ENCODE assay signal across 18 mouse cellular contexts in genomic region chr7:109841031-109841430, GRCm38 (mm10). TPM values are rescaled to one million over a fixed set of nuclear protein-coding genes. Genes with fewer than 3 reads are reported as not detected.
DNase-seq lines count a peak whose midpoint lies in the region; ATAC-seq and TF ChIP-seq lines count a peak whose summit lies in the region.
"Had no signal": no experiment of that assay in that cellular context is flagged by ENCODE, and none has a peak within 500 bp of the region (broad histone marks: within the 10 kb centered on the region; RNA-seq: fewer than 3 reads in every experiment).

No protein-coding gene starts in this region.

- H3K4me3 ChIP-seq in forebrain, embryonic 15.5 days, result no peak overlapping the region
- H3K4me3 ChIP-seq in forebrain, embryonic 11.5 days (ENCODE audit: low read depth, low read length), result no peak overlapping the region
- no peak overlapping the region for H3K4me3 ChIP-seq in heart, embryonic 16.5 days (ENCODE audit: low read length)
- peak overlapping the region; percentile 60 for H3K4me3 ChIP-seq in testis, adult 2 months (ENCODE audit: control insufficient read depth, low read depth, low read length)
- H3K4me3 ChIP-seq: embryonic facial prominence, embryonic 10.5 days; heart, adult 2 months had no signal

- no peak overlapping the region for H3K9ac ChIP-seq in forebrain, embryonic 15.5 days (replicated peaks)
- no peak overlapping the region for H3K9ac ChIP-seq in forebrain, embryonic 11.5 days (ENCODE audit: low read length)
- H3K9ac ChIP-seq in heart, embryonic 16.5 days (ENCODE audit: low read length), result peak overlapping the region; percentile 41; the same call in 1 of the 2 replicates
- H3K9ac ChIP-seq: forebrain, postnatal 0 days had no signal

- intact Hi-C loops in heart, postnatal 36 days (cut with DNase I), result no loop called here
- intact Hi-C loops in left cerebral cortex, postnatal 4 days (cut with DNase I), result no loop called here

- H3K4me2 ChIP-seq in forebrain, embryonic 15.5 days (replicated peaks), result no peak overlapping the region
- H3K4me2 ChIP-seq in forebrain, embryonic 11.5 days (ENCODE audit: low read depth, low read length, severe bottlenecking), result no peak overlapping the region
- no peak overlapping the region for H3K4me2 ChIP-seq in heart, embryonic 16.5 days (ENCODE audit: low read depth, low read length)

- peaks cover 22% of the 10 kb centered on the region for H3K4me1 ChIP-seq in forebrain, embryonic 15.5 days
- 0 out of 2 replicates have a peak, but pooled peaks cover 3% of the 10 kb centered on the region for H3K4me1 ChIP-seq in forebrain, embryonic 11.5 days (replicated peaks; ENCODE audit: control insufficient read depth, insufficient read depth, low read length)
- H3K4me1 ChIP-seq in heart, embryonic 16.5 days (ENCODE audit: control insufficient read depth, insufficient read depth, low read length), result peaks cover 36% of the 10 kb centered on the region
- H3K4me1 ChIP-seq in testis, adult 2 months (ENCODE audit: control insufficient read depth, insufficient read depth, low read length), result no peaks in the 10 kb centered on the region; the same call in 1 of the 2 replicates

- 42% methylated on average over 6 of the region's 6 CpGs for WGBS in forebrain, embryonic 15.5 days
- WGBS in forebrain, embryonic 11.5 days, result 66% methylated on average over 6 of the region's 6 CpGs
- 76% methylated on average over 6 of the region's 6 CpGs for WGBS in heart, embryonic 16.5 days

- no peak for TF ChIP-seq POLR2A in testis, adult 2 months (IDR thresholded peaks at IDR 0.05; ENCODE audit: control insufficient read depth, low read depth, low read length)

- no peak for TF ChIP-seq CTCF in testis, adult 2 months (IDR thresholded peaks at IDR 0.05; ENCODE audit: control insufficient read depth, insufficient read depth, insufficient replicate concordance, low read depth, low read length)

- no peaks in the 10 kb centered on the region for H3K9me3 ChIP-seq in forebrain, embryonic 15.5 days
- no peaks in the 10 kb centered on the region for H3K9me3 ChIP-seq in forebrain, embryonic 11.5 days (ENCODE audit: control insufficient read depth, low read length)
- H3K9me3 ChIP-seq in heart, embryonic 16.5 days (replicated peaks; ENCODE audit: control insufficient read depth, low read length), result no peaks in the 10 kb centered on the region
- H3K9me3 ChIP-seq: embryonic facial prominence, embryonic 10.5 days had no signal

- DNase-seq in forebrain, embryonic 11.5 days (ENCODE audit: low spot score), result no peak
- no peak for DNase-seq in heart, postnatal 36 days
- peak; percentile 56 for DNase-seq in left cerebral cortex, postnatal 4 days
- DNase-seq in left cerebral cortex, adult 18-20 months (ENCODE audit: low spot score in 2 of 2), result no peak
- no peak for DNase-seq in testis, postnatal 14 days (ENCODE audit: low spot score)
- DNase-seq: cerebellum, adult 11-12 months; cerebellum, adult 9-10 months; gastrocnemius, postnatal 14 days; kidney, adult 8-10 months had no signal

- H3K27me3 ChIP-seq in forebrain, embryonic 15.5 days, result peaks cover 7% of the 10 kb centered on the region; the same call in 1 of the 2 replicates
- peaks cover 2% of the 10 kb centered on the region; the same call in 1 of the 2 replicates for H3K27me3 ChIP-seq in forebrain, embryonic 11.5 days (ENCODE audit: control insufficient read depth, insufficient read depth, low read length)
- no peaks in the 10 kb centered on the region for H3K27me3 ChIP-seq in heart, embryonic 16.5 days (ENCODE audit: control insufficient read depth, insufficient read depth, low read length)
- no peaks in the 10 kb centered on the region for H3K27me3 ChIP-seq in testis, adult 2 months (ENCODE audit: control insufficient read depth, insufficient read depth, low read length)

- H3K36me3 ChIP-seq in forebrain, embryonic 15.5 days, result no peaks in the 10 kb centered on the region
- H3K36me3 ChIP-seq in forebrain, embryonic 11.5 days (ENCODE audit: control insufficient read depth, insufficient read depth, low read length), result no peaks in the 10 kb centered on the region
- no peaks in the 10 kb centered on the region for H3K36me3 ChIP-seq in heart, embryonic 16.5 days (ENCODE audit: control insufficient read depth, insufficient read depth)
- no peaks in the 10 kb centered on the region for H3K36me3 ChIP-seq in testis, adult 2 months (ENCODE audit: control insufficient read depth, insufficient read depth, low read length)
- H3K36me3 ChIP-seq: embryonic facial prominence, embryonic 10.5 days had no signal

- H3K27ac ChIP-seq in forebrain, embryonic 15.5 days (replicated peaks), result peak overlapping the region; percentile 54; the same call in 1 of the 2 replicates
- no peak overlapping the region for H3K27ac ChIP-seq in forebrain, embryonic 11.5 days (ENCODE audit: low read depth, low read length)
- no peak overlapping the region; the same call in 1 of the 2 replicates for H3K27ac ChIP-seq in heart, embryonic 16.5 days (ENCODE audit: low read length)
- no peak overlapping the region for H3K27ac ChIP-seq in testis, adult 2 months (ENCODE audit: control insufficient read depth, insufficient read depth, low read depth, low read length)
- H3K27ac ChIP-seq: embryonic facial prominence, embryonic 10.5 days; heart, adult 2 months had no signal

- ATAC-seq in forebrain, embryonic 15.5 days (replicated peaks), result 0 out of 2 replicates have a peak, but pooled peaks have one; percentile 20
- ATAC-seq in forebrain, embryonic 11.5 days (replicated peaks; ENCODE audit: low FRiP score), result no peak
- no peak for ATAC-seq in heart, embryonic 16.5 days (replicated peaks; ENCODE audit: extremely low read depth, insufficient read depth, low FRiP score)
- ATAC-seq: intestine, postnatal 0 days had no signal

RNA-seq across cellular contexts. Expression of gene Scube2, which starts 24.4 kb away (rescaled TPM):
- polyA plus RNA-seq in forebrain, embryonic 15.5 days (2015; fragmentation: Nextera tagmentation; extraction: Ambion mirVana), result 0.79 and 0.92 TPM in 2 replicates
- 2.3 and 2.5 TPM in 2 replicates for polyA plus RNA-seq in forebrain, embryonic 11.5 days (2014; fragmentation: Nextera tagmentation; extraction: Ambion mirVana)
- polyA plus RNA-seq in heart, embryonic 16.5 days (2015; fragmentation: Nextera tagmentation; extraction: Ambion mirVana), result 8.9 and 9.9 TPM in 2 replicates
- total RNA-seq in heart, postnatal 36 days (2021), result 10 to 100 TPM; 19.3 to 21.1 TPM
- total RNA-seq in left cerebral cortex, postnatal 4 days (2021), result 1 to 10 TPM in 1 of 2 experiments, under 1 TPM in 1; 0.74 to 2.0 TPM
- 1 to 10 TPM in 1 of 2 experiments, under 1 TPM in 1; 0.93 to 1.1 TPM for total RNA-seq in left cerebral cortex, adult 18-20 months (2021)
- polyA plus RNA-seq in testis, adult 2 months (2012; rRNA removed), result 8.7 and 8.8 TPM in 2 replicates

RNA-seq across cellular contexts. Expression of gene Nrip3, which starts 59.2 kb away (rescaled TPM):
- 6.1 and 6.4 TPM in 2 replicates for polyA plus RNA-seq in forebrain, embryonic 15.5 days (2015; fragmentation: Nextera tagmentation; extraction: Ambion mirVana)
- 0.83 and 0.87 TPM in 2 replicates for polyA plus RNA-seq in forebrain, embryonic 11.5 days (2014; fragmentation: Nextera tagmentation; extraction: Ambion mirVana)
- polyA plus RNA-seq in heart, embryonic 16.5 days (2015; fragmentation: Nextera tagmentation; extraction: Ambion mirVana), result 0.53 and 0.64 TPM in 2 replicates
- total RNA-seq in heart, postnatal 36 days (2021), result under 1 TPM; 0.08 to 0.47 TPM
- 10 to 100 TPM; 30.9 to 36.1 TPM for total RNA-seq in left cerebral cortex, postnatal 4 days (2021)
- total RNA-seq in left cerebral cortex, adult 18-20 months (2021), result 10 to 100 TPM; 82.9 to 87.3 TPM
- polyA plus RNA-seq in testis, adult 2 months (2012; rRNA removed), result 2.1 and 2.3 TPM in 2 replicates
- total RNA-seq: MEL had no signal
- polyA plus RNA-seq: C2C12 had no signal
